Mouse (Mus musculus): ENCODE results near the gene Cav1. TPM values are rescaled to one million over a fixed set of nuclear protein-coding genes. Genes with fewer than 3 reads are reported as not detected.

Gene Cav1
- polyA plus RNA-seq, 1 experiment from 2014 or later: 16.6 TPM

DNA sequence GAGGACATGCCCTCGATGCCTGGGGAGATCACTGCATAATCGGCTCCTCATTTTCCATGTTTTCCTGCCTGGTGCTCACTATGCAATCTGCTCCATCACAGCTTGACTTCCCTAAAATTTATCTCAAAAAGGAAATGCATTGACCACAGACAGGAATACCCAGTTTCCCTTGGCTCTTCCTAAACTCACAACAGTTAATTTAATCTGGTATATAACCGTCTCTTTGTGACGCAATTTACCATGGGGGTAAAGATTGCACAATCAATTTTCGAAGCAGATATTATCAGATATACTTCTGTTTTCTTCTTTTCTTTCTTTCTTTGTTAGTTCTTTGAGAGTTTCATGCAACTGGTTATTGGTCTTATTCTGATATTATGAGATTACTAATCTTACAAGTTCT is 79.4 kb downstream of the Cav1 start:
- Histone ChIP-seq H3K9me3 (ENCODE audit: control insufficient read depth, low read length) (no peaks in the 10 kb centered on the region), H3K4me1 (ENCODE audit: control insufficient read depth, insufficient read depth, low read length) (no peaks in the 10 kb centered on the region), H3K9ac (replicated peaks; ENCODE audit: low read depth, low read length) (no peak overlapping the region), H3K36me3 (ENCODE audit: control insufficient read depth, insufficient read depth, low read length) (no peaks in the 10 kb centered on the region), H3K27ac (ENCODE audit: low read depth, low read length) (no peak overlapping the region), H3K27me3 (ENCODE audit: control insufficient read depth, insufficient read depth, low read length) (no peaks in the 10 kb centered on the region), H3K4me2 (ENCODE audit: low read depth, low read length) (no peak overlapping the region), H3K4me3 (ENCODE audit: low read depth, low read length) (no peak overlapping the region)
- 85% methylated on average over 5 of the region's 5 CpGs for WGBS
- ATAC-seq (ENCODE audit: low read depth): no peak

DNA sequence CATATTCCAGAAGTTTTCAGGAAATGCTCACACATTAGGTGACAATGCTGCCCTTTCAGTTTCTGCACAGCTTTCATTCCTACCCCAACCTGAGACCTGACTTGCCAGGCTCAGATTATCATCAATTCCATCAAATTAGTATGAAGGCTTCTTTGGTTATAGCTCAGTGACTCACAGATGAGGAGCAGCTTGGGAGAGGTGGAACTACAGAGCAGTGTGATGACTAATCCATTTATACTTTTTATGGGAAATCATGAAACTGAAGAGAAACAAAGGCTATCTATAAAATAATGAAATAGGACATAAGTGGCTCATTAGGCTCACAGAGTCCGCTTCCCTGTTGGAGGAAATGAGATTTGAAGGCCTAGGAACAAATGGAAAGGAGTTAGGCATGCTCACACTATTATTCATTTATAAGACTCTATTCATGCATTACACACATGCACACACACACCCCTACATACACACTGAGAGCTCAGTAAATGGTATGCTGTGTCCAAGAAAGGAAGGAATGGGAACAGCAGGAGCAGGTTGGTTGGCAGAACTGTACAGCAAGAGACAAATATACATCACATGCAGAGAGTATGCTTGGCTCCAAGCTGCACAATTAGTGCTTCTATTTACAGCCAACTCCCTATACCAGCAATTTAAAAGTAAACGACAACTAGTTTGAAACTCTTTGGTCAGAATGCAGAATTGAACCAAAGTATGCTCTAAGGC is 82.0 kb downstream of the Cav1 start:
- ATAC-seq (ENCODE audit: low read depth): no peak
- 74% methylated on average over 2 of the region's 2 CpGs for WGBS

More for the DNA sequence above, 82.0 kb downstream of the Cav1 start:
- no peak overlapping the region for H3K4me3 ChIP-seq (ENCODE audit: low read depth, low read length)
- H3K4me1 ChIP-seq (ENCODE audit: control insufficient read depth, insufficient read depth, low read length): no peaks in the 10 kb centered on the region
- H3K27ac ChIP-seq (ENCODE audit: low read depth, low read length): no peak overlapping the region
- no peak overlapping the region for H3K4me2 ChIP-seq (ENCODE audit: low read depth, low read length)
- no peaks in the 10 kb centered on the region for H3K36me3 ChIP-seq (ENCODE audit: control insufficient read depth, insufficient read depth, low read length)
- no peak overlapping the region for H3K9ac ChIP-seq (replicated peaks; ENCODE audit: low read depth, low read length)
- no peaks in the 10 kb centered on the region for H3K9me3 ChIP-seq (ENCODE audit: control insufficient read depth, low read length)
- no peaks in the 10 kb centered on the region for H3K27me3 ChIP-seq (ENCODE audit: control insufficient read depth, insufficient read depth, low read length)

Other genes with a start within 250 kb of the Cav1 start
- 85.2 and 87.0 TPM in 2 replicates for gene Tes, start 241.2 kb upstream of the Cav1 start, polyA plus RNA-seq (2014; fragmentation: Nextera tagmentation; extraction: Ambion mirVana)
- 16.1 and 19.7 TPM in 2 replicates for gene Cav2, start 25.1 kb upstream of the Cav1 start, polyA plus RNA-seq (2014; fragmentation: Nextera tagmentation; extraction: Ambion mirVana)
- gene Met, start 157.5 kb downstream of the Cav1 start, polyA plus RNA-seq (2014; fragmentation: Nextera tagmentation; extraction: Ambion mirVana): 6.7 and 7.0 TPM in 2 replicates